Mouse (Mus musculus): ENCODE measurements around the gene Stxbp5. TPM values are rescaled to one million over a fixed set of nuclear protein-coding genes. Genes with fewer than 3 reads are reported as not detected.

The Stxbp5 gene
- polyA plus RNA-seq (2014; fragmentation: Illumina TruSeq; extraction: RNeasy Lipid Tissue Mini Kit (QIAGEN cat#74804); ENCODE audit: low read depth, low replicate concordance): 16.5 TPM

DNA sequence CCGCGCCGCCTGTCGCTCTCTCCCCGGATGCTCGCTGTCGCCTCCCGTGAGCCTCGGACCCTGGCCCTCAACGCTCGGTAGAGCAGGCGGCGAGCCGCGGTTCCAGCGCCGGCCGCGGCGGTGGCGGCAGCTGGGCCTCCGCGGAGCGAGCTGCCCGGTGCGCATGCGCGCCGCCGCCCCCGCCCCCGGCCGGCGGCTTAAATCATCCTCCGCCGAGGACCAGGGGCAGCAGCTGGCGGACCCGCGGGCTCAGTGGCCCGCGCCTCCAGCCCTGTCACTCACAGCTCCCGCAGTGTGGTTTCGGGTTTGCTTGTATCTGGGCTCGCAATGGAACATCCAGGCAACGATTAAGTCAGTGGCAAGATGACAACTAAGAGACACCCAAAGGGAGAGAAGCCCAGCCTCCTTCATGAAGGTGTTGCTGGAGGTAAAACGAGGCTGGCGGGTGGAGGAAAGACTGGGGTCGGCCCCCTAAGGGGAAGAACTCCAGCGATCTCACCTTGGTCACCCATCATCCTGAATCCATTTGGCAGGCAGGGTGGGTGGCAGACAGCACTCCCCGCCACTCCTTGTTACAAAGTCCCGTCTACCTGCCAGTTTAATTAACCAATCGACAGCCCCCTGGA, at the start of gene Stxbp5:
Stxbp5 (minus strand) TSS at position 9 of the 626 bp plus-strand sequence.

Other genes with a start within 250 kb of the Stxbp5 start
- gene Samd5, start 225.9 kb downstream of the Stxbp5 start, polyA plus RNA-seq (2014; fragmentation: Illumina TruSeq; extraction: RNeasy Lipid Tissue Mini Kit (QIAGEN cat#74804); ENCODE audit: low read depth, low replicate concordance): 7.4 TPM